Mouse (Mus musculus) spleen, adult 2 months (tissue): ENCODE results near the gene Lrrk1.

Source experiments
- CTCF ChIP-seq: fragments of 200-500 bp; IDR thresholded peaks from 2 replicates; pipeline ENCODE4 v1.5.1; 2011; ENCODE audit warnings: mild to moderate bottlenecking, inconsistent platforms; ENCODE audit not compliant: insufficient read depth, insufficient read length, insufficient replicate concordance; ENCODE audit errors: extremely low read depth
- POLR2A ChIP-seq: fragments of 200-500 bp; IDR thresholded peaks from 2 replicates; pipeline ENCODE4 v1.6.1; 2011; ENCODE audit warnings: low read depth, low read length, inconsistent platforms

DNA sequence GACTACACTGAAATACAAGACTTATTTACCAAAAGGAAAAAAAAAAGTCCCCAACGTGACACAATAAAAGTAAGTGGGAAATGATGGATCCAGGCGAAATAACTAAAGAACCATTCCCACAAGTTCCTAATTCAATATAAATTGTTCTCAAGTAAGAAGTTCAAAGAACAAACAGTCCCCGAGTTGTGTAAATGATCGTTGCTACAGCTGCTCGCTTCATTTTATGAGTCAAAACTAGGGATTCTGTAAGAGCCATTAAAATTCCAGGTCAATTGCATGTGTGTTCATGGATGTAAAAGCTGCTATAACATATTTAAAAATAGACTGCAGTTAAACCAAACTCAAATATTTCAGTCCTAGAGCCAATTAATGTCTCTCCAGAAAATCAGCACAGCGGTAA lies 70.0 kb downstream of the Lrrk1 start:
- TF ChIP-seq CTCF = no peak
- no peak for TF ChIP-seq POLR2A
